ENCODE assay signal across 12 mouse cellular contexts in the genomic region with DNA sequence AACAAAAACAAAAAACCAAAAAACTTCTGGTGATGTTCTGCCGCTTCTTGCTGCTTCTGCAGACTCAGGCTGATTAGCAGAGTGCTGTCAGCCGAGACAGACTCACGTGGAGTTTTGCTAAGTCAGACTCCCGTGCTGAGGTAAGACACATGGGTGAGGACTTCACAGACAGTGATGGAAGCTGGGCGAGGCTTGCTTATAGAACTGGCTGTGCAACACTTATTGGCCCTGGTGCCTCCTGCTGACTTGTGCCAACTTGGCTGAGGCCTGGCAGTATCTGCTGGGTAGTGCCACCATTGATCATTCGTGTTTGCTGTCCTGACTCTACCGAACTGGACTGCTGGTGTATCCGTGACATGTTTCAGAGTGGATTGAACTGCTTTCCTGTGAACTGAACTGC.
"Had no signal": no experiment of that assay in that cellular context is flagged by ENCODE, and none has a peak within 500 bp of the region (broad histone marks: within the 10 kb centered on the region; RNA-seq: fewer than 3 reads in every experiment).

No protein-coding gene starts in this region.

- ATAC-seq: lung, postnatal 0 days had no signal

- DNase-seq: kidney, postnatal 25 days; liver; lung, adult 2 months; lung, postnatal 36 days; midbrain, embryonic 14.5 days; thymus, adult 18-20 months; thymus, postnatal 14 days had no signal

- H3K27ac ChIP-seq: kidney, embryonic 15.5 days; limb, embryonic 12.5 days; liver, embryonic 14.5 days; neural tube, embryonic 12.5 days had no signal

- H3K4me1 ChIP-seq: kidney, embryonic 15.5 days; neural tube, embryonic 12.5 days had no signal

- H3K36me3 ChIP-seq: kidney, embryonic 15.5 days; limb, embryonic 12.5 days; neural tube, embryonic 12.5 days had no signal

- H3K9me3 ChIP-seq: kidney, embryonic 15.5 days; limb, embryonic 12.5 days; neural tube, embryonic 12.5 days had no signal

- H3K9ac ChIP-seq: liver, embryonic 14.5 days had no signal
